Mouse (Mus musculus) CH12.LX (cell line): ENCODE results near the gene Txlnb. TPM values are rescaled to one million over a fixed set of nuclear protein-coding genes. Genes with fewer than 3 reads are reported as not detected.

Source experiments
- DNase-seq: peaks from one replicate; pipeline ENCODE4 v3.0.0-alpha.2; 2013; ENCODE audit errors: extremely low read depth
- H3K27ac ChIP-seq: 2 replicates; pipeline ENCODE4 v1.5.1; 2012; ENCODE audit warnings: low read depth, mild to moderate bottlenecking, control low read depth, moderate library complexity; ENCODE audit not compliant: insufficient read depth
- H3K27me3 ChIP-seq: replicated peaks from 2 replicates; pipeline ENCODE3; 2012; ENCODE audit warnings: inconsistent platforms
- H3K36me3 ChIP-seq, 2 experiments: replicated peaks in 1 of 2; 2 replicates each; pipeline versions ENCODE3 to v1.6.1; 2012; ENCODE audit warnings: inconsistent platforms in 1 of 2, low read length in 1 of 2, mild to moderate bottlenecking in 1 of 2, mixed read lengths in 1 of 2, moderate library complexity in 1 of 2; ENCODE audit not compliant: control insufficient read depth in 1 of 2, insufficient read depth in 1 of 2
- H3K4me1 ChIP-seq, 2 experiments: 2 replicates each; pipeline ENCODE4 v1.6.1; 2012; ENCODE audit warnings: inconsistent platforms in 1 of 2, moderate library complexity in 1 of 2; ENCODE audit not compliant: insufficient read depth in 2 of 2, control insufficient read depth in 1 of 2
- H3K4me2 ChIP-seq: 2 replicates; pipeline ENCODE4 v1.6.1; 2012; ENCODE audit warnings: low read depth, mild to moderate bottlenecking, control low read depth; ENCODE audit not compliant: poor library complexity, insufficient read depth, severe bottlenecking
- H3K4me3 ChIP-seq, 3 experiments: fragments of 150-350 bp in 1 of 3; sonication (generic) in 1 of 3; replicated peaks in 1 of 3; 2 replicates each; pipeline versions ENCODE3 to v1.5.1; 2011 to 2012; ENCODE audit warnings: low read depth in 2 of 3, low read length in 2 of 3, mild to moderate bottlenecking in 2 of 3, moderate library complexity in 2 of 3, control low read depth in 1 of 3, improper control_type of control experiment in 1 of 3, inconsistent platforms in 1 of 3, mixed read lengths in 1 of 3; ENCODE audit not compliant: poor library complexity in 1 of 3
- H3K79me2 ChIP-seq: replicated peaks from 2 replicates; pipeline ENCODE4 v1.6.1; 2012; ENCODE audit warnings: mild to moderate bottlenecking, moderate library complexity; ENCODE audit not compliant: control insufficient read depth, poor library complexity, insufficient read depth, severe bottlenecking; ENCODE audit errors: extremely low read depth
- H3K9ac ChIP-seq: 2 replicates; pipeline ENCODE4 v1.6.1; 2012; ENCODE audit warnings: low read depth, mild to moderate bottlenecking, control low read depth, moderate library complexity; ENCODE audit not compliant: insufficient read depth
- H3K9me3 ChIP-seq: replicated peaks from 2 replicates; pipeline ENCODE3; 2012; ENCODE audit warnings: low read length, inconsistent platforms, mixed read lengths
- BHLHE40 ChIP-seq: IDR thresholded peaks from 2 replicates; pipeline ENCODE4 v1.6.1; 2011; ENCODE audit warnings: mild to moderate bottlenecking, low read depth, low read length, improper control_type of control experiment
- CHD1 ChIP-seq: IDR thresholded peaks from 2 replicates; pipeline ENCODE4 v1.6.1; 2012; ENCODE audit warnings: low read depth, low read length, improper control_type of control experiment, inconsistent platforms
- CHD2 ChIP-seq: IDR thresholded peaks from 2 replicates; pipeline ENCODE4 v1.6.1; 2011; ENCODE audit warnings: low read length, improper control_type of control experiment
- E2F4 ChIP-seq: IDR thresholded peaks from 2 replicates; pipeline ENCODE4 v1.6.1; 2011; ENCODE audit warnings: low read depth, low read length, improper control_type of control experiment; ENCODE audit not compliant: insufficient replicate concordance
- GABPA ChIP-seq: IDR thresholded peaks from 2 replicates; pipeline ENCODE4 v1.6.1; 2012; ENCODE audit warnings: low read depth, low read length, improper control_type of control experiment, inconsistent platforms; ENCODE audit not compliant: insufficient replicate concordance
- HCFC1 ChIP-seq: IDR thresholded peaks from 2 replicates; pipeline ENCODE4 v1.6.1; 2012; ENCODE audit warnings: low read depth, mild to moderate bottlenecking, inconsistent platforms, low read length, improper control_type of control experiment
- JUN ChIP-seq: IDR thresholded peaks from 2 replicates; pipeline ENCODE4 v1.6.1; 2011; ENCODE audit warnings: low read depth, mild to moderate bottlenecking, low read length, improper control_type of control experiment, moderate library complexity; ENCODE audit not compliant: insufficient read depth
- MEF2A ChIP-seq: IDR thresholded peaks from 2 replicates; pipeline ENCODE4 v1.6.1; 2014; ENCODE audit warnings: low read depth, mild to moderate bottlenecking, inconsistent platforms, low read length, improper control_type of control experiment, borderline replicate concordance
- MXI1 ChIP-seq: IDR thresholded peaks from 2 replicates; pipeline ENCODE4 v1.6.1; 2011; ENCODE audit warnings: mild to moderate bottlenecking, low read depth, low read length, improper control_type of control experiment
- NRF1 ChIP-seq: IDR thresholded peaks from 2 replicates; pipeline ENCODE4 v1.6.1; 2014; ENCODE audit warnings: low read depth, mild to moderate bottlenecking, inconsistent platforms, low read length, improper control_type of control experiment, moderate library complexity
- POLR2A ChIP-seq: IDR thresholded peaks from 2 replicates; pipeline ENCODE4 v1.6.1; 2011; ENCODE audit warnings: low read depth, mild to moderate bottlenecking, improper control_type of control experiment, low read length
- RAD21 ChIP-seq: IDR thresholded peaks from 2 replicates; pipeline ENCODE4 v1.6.1; 2011; ENCODE audit warnings: low read depth, mild to moderate bottlenecking, low read length, improper control_type of control experiment, moderate library complexity
- SIN3A ChIP-seq: IDR thresholded peaks from 2 replicates; pipeline ENCODE4 v1.6.1; 2012; ENCODE audit warnings: low read length, improper control_type of control experiment, inconsistent platforms
- SMC3 ChIP-seq: IDR thresholded peaks from 2 replicates; pipeline ENCODE4 v1.6.1; 2011; ENCODE audit warnings: low read depth, low read length, improper control_type of control experiment
- USF1 ChIP-seq: IDR thresholded peaks from 2 replicates; pipeline ENCODE4 v1.6.1; 2014; ENCODE audit warnings: low read depth, mild to moderate bottlenecking, inconsistent platforms, low read length, improper control_type of control experiment
- USF2 ChIP-seq: conservative IDR thresholded peaks from 2 replicates; pipeline ENCODE4 v1.6.1; 2011; ENCODE audit warnings: low read depth, low read length, improper control_type of control experiment
- ZC3H11A ChIP-seq: IDR thresholded peaks from 2 replicates; pipeline ENCODE4 v1.6.1; 2012; ENCODE audit warnings: low read depth, mild to moderate bottlenecking, inconsistent platforms, low read length, improper control_type of control experiment
- ZKSCAN1 ChIP-seq: IDR thresholded peaks from 2 replicates; pipeline ENCODE4 v1.6.1; 2012; ENCODE audit warnings: low read depth, inconsistent platforms, low read length, improper control_type of control experiment, borderline replicate concordance
- dilution Hi-C: fragments of 300-500 bp; cut with MboI; formaldehyde crosslinking; loops from 2 replicates; pipeline ENCODE4 v1.14.3; 2020; ENCODE audit warnings: low sequenced_read_pairs; ENCODE audit not compliant: extremely low pct_unique_long_range_greater_than_20kb, extremely low pct_ligation_motif_present
- in situ Hi-C: fragments of 300-500 bp; cut with MboI; formaldehyde crosslinking; loops from 3 replicates; pipeline ENCODE4 v1.14.3; 2019; ENCODE audit warnings: low sequenced_read_pairs, low pct_ligation_motif_present, low pct_unique_long_range_greater_than_20kb, mixed read lengths
- polyA plus RNA-seq: library from polyadenylated mRNA; unstranded; fragments of >175 nt; gene quantifications from 2 replicates; pipeline ENCODE4 v1.2.1, GENCODE M21; 2012; ENCODE audit warnings: low read depth; ENCODE audit not compliant: insufficient read length
- total RNA-seq, 2 experiments: library from RNA; depleted of rRNA; stranded (reverse); fragments of 300-350 nt in 1 of 2; fragments of >200 nt in 1 of 2; gene quantifications; 2 replicates each; pipeline ENCODE4 v1.2.3; 2012 to 2014

The Txlnb gene
- total and polyA plus RNA-seq, 3 experiments = 2.0 to 5.1 (median 4.9) TPM

DNA sequence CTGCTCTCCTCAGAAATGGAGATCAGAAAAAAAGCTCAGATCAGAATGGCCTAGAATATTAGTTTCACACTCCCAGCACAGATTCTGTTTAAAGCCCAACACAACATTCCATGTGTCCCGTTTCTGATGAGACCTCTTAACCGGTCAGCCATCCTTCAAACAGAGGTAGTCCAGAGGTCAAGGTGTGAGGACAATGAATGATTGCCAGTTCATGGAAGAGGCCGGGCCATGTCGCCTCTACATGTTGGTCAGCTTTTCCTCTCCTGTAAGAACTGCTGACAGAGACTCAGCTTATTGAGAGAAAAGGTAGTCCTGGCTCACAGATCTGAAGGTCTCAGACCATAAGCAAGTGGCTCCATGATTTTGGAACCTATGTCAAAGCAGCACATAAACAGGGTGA lies 33.2 kb downstream of the Txlnb start:
- no peak overlapping the region for H3K4me3 ChIP-seq
- no peak overlapping the region for H3K27ac ChIP-seq
- H3K9ac ChIP-seq = no peak overlapping the region
- no peak for DNase-seq
- no peaks in the 10 kb centered on the region for H3K27me3 ChIP-seq
- dilution Hi-C loops (no loop called here), in situ Hi-C loops (no loop called here)
- H3K4me1 ChIP-seq = no peaks in the 10 kb centered on the region
- peaks cover 0 to 38% of the 10 kb centered on the region in 2 experiments for H3K36me3 ChIP-seq
- TF ChIP-seq ZC3H11A (no peak), GABPA (no peak), ZKSCAN1 (no peak), MXI1 (no peak), USF1 (no peak), POLR2A (no peak), E2F4 (no peak), MEF2A (no peak), CHD2 (no peak), USF2 (no peak), NRF1 (no peak)
- no peaks in the 10 kb centered on the region for H3K9me3 ChIP-seq
- no peak overlapping the region for H3K4me2 ChIP-seq
- H3K79me2 ChIP-seq = no peaks in the 10 kb centered on the region

DNA sequence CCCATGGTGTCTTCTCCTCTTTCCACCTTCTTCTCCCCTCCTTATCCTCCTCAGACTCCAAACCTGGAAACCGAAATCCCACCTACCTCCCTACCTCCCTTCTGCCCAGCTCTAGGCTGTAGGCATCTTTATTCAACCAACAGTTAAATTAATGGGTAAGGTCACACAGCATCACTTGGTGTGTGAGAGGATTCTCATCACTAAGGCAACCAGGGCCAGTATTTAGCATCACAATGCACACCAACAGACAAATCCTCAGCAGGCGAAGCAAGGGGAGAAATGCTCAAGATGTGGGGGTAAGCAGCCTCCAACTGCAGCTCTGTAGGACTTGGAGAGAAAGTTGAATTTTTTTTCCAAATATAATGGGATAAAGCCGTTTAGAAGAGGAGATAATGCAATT lies 35.0 kb downstream of the Txlnb start:
- Histone ChIP-seq H3K4me2 (no peak overlapping the region), H3K27ac (no peak overlapping the region), H3K9ac (no peak overlapping the region), H3K36me3 (peaks cover 0 to 35% of the 10 kb centered on the region in 2 experiments), H3K27me3 (no peaks in the 10 kb centered on the region)
- dilution Hi-C loops = no loop called here
- no peak for DNase-seq
- TF ChIP-seq MEF2A = no peak
- TF ChIP-seq CHD1 = no peak
- no peak for TF ChIP-seq BHLHE40
- TF ChIP-seq USF2 = no peak
- no peak for TF ChIP-seq RAD21
- no peak for TF ChIP-seq JUN
- no peak for TF ChIP-seq NRF1
- no peak for TF ChIP-seq SMC3
- no peak for TF ChIP-seq SIN3A
- TF ChIP-seq HCFC1 = no peak
- TF ChIP-seq, all 38 proteins: peak for 0
- Histone ChIP-seq H3K79me2 (no peaks in the 10 kb centered on the region), H3K4me1 (no peaks in the 10 kb centered on the region), H3K9me3 (no peaks in the 10 kb centered on the region), H3K4me3 (no peak overlapping the region)
- in situ Hi-C loops = no loop called here
